Mouse (Mus musculus) megakaryocyte, embryonic 14.5 days (primary cell): Measurements from ENCODE around the gene Rps13. TPM values are rescaled to one million over a fixed set of nuclear protein-coding genes. Genes with fewer than 3 reads are reported as not detected.

Source experiments
- H3K27me3 ChIP-seq: replicated peaks from 2 replicates; pipeline ENCODE3; 2012; ENCODE audit warnings: inconsistent platforms
- H3K36me3 ChIP-seq: replicated peaks from 2 replicates; pipeline ENCODE3; 2012; ENCODE audit warnings: low read length, inconsistent platforms, mixed read lengths
- H3K4me1 ChIP-seq: 2 replicates; pipeline ENCODE4 v1.6.1; 2012; ENCODE audit warnings: inconsistent platforms
- H3K4me3 ChIP-seq: replicated peaks from 2 replicates; pipeline ENCODE3; 2012; ENCODE audit warnings: moderate library complexity, mild to moderate bottlenecking, inconsistent platforms
- H3K9me3 ChIP-seq: 2 replicates; pipeline ENCODE4 v1.6.1; 2012; ENCODE audit warnings: inconsistent platforms
- FLI1 ChIP-seq: IDR thresholded peaks from 2 replicates; pipeline ENCODE4 v1.6.1; 2012; ENCODE audit warnings: low read length, inconsistent platforms, mixed read lengths
- GATA1 ChIP-seq: IDR thresholded peaks from 3 replicates; pipeline ENCODE4 v1.6.1; 2012; ENCODE audit warnings: mixed read lengths, low read length, inconsistent platforms, borderline replicate concordance
- polyA plus RNA-seq: library from polyadenylated mRNA; stranded (reverse); fragments of >175 nt; gene quantifications from 2 replicates; pipeline ENCODE4 v1.2.3, GENCODE M21; 2012; ENCODE audit warnings: low replicate concordance; ENCODE audit not compliant: insufficient read depth

The Rps13 gene
- polyA plus RNA-seq, 1 experiment: 3,321 TPM

- Histone ChIP-seq H3K4me3 (no peak overlapping the region), H3K27me3 (peaks cover 31% of the 10 kb centered on the region), H3K36me3 (no peaks in the 10 kb centered on the region), H3K4me1 (peaks cover 10% of the 10 kb centered on the region; the same call in 1 of the 2 replicates), H3K9me3 (no peaks in the 10 kb centered on the region)
- no peak for TF ChIP-seq GATA1
- no peak for TF ChIP-seq FLI1
Measured at GRCm38 (mm10) chr7:116298389-116298788, 35.6 kb downstream of the Rps13 start.

DNA sequence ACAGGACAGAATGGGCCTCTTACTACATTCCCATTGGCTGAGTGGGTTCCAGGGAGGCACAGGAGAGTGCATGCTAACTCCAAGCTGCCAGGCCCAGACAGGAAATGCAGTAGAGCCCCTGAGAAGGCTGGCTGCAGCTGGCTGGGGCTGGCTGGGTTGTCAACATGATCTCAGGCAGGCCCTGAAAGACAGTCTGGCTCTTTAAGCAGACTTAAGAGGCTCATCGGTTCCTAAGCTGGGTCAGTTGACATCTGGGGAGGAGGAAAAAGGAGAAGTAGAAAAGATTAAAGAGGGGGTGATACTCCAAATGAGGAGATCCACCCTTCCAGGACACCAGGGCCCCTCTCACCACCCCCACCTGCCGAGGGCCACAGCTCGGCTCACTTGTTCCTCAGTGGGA lies 39.0 kb downstream of the Rps13 start:
- Histone ChIP-seq H3K9me3 (no peaks in the 10 kb centered on the region), H3K36me3 (no peaks in the 10 kb centered on the region), H3K4me3 (no peak overlapping the region), H3K27me3 (peaks cover 30% of the 10 kb centered on the region), H3K4me1 (peaks cover 10% of the 10 kb centered on the region; the same call in 1 of the 2 replicates)
- TF ChIP-seq FLI1: no peak
- TF ChIP-seq GATA1: no peak

DNA sequence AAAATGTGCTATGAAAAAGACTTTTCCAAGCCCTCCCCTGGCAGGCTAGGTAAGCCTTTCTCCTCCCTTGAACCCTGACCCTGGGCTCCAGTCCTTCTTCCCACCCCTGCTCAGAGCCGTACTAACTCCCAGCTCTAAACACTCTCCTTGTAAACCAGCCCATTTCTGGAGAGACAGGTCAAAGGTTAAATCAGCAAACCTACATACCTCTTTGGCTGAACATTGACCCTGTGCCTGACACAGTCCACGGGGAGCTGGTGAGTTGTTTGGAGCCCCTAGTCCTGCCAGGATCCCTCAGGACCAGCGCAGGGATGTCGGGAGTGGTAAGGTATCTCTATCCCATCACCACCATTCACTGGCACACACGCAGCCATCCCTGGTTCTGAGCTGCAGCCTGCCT lies 41.6 kb downstream of the Rps13 start:
- peaks cover 10% of the 10 kb centered on the region; the same call in 1 of the 2 replicates for H3K4me1 ChIP-seq
- no peaks in the 10 kb centered on the region for H3K9me3 ChIP-seq
- no peak for TF ChIP-seq FLI1
- TF ChIP-seq GATA1: no peak
- no peaks in the 10 kb centered on the region for H3K36me3 ChIP-seq
- H3K27me3 ChIP-seq: peaks cover 21% of the 10 kb centered on the region
- no peak overlapping the region for H3K4me3 ChIP-seq

DNA sequence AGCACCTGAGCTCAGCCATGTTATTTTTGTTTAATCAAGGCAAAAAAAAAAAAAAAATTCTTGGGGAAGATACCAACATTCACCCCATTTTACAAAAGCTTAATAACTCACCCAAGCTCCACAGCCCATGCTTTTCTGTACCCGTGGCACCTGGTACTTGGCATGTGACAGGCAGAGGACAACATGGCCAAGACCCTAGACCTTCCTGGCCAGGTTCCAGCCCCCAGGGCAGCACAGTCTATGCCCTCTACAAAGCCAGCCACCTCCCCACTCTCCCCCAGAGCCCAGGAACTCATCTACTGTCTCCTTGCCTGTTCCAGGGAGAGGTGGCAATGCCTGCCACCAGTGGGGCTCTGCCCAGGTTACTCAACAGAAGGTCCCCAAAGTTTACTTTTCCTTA lies 43.4 kb downstream of the Rps13 start:
- Histone ChIP-seq H3K4me3 (no peak overlapping the region), H3K36me3 (no peaks in the 10 kb centered on the region), H3K9me3 (no peaks in the 10 kb centered on the region), H3K27me3 (peaks cover 30% of the 10 kb centered on the region), H3K4me1 (peaks cover 10% of the 10 kb centered on the region; the same call in 1 of the 2 replicates)
- TF ChIP-seq GATA1 (no peak), FLI1 (no peak)

DNA sequence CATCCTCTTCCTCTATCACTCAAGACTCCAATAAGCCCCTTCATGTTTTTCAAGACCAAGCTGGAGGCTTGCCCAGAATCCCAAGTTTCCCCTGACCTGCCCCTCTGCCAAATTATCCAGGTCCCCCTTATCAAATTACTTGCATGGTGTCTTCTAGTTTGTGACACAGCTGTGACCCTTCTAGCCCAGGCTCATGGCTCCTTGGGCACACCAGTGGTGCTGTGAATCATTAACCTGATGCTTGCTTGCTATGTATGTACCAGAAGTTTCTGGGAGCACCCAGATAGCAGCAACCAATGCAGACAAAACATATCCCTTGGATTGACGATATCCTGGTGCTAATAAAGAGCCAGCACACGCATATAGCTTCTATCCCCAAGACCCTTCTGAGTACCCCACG lies 45.0 kb downstream of the Rps13 start:
- TF ChIP-seq FLI1 (no peak), GATA1 (no peak)
- no peaks in the 10 kb centered on the region for H3K4me1 ChIP-seq
- H3K27me3 ChIP-seq: peaks cover 35% of the 10 kb centered on the region
- H3K9me3 ChIP-seq: no peaks in the 10 kb centered on the region
- no peak overlapping the region for H3K4me3 ChIP-seq
- no peaks in the 10 kb centered on the region for H3K36me3 ChIP-seq

DNA sequence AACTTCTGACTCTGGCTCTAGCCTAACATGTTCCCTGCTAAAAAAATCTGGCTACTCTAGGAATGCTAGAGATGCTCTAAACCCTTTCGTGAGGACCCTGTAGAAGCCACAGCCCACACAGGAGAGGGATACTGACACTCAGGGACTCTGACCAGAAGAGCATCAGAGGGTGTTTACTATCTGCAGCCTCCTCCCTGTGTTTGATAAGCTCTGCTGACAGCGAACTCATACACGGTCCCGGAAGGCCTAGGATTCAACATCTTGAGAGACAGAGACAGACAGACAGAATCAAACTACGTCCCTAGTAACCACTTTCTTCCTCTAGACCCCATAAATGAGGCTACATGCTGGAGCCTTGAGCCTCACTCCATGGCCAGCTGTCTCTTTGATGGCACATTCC lies 46.0 kb downstream of the Rps13 start:
- no peak for TF ChIP-seq GATA1
- no peak for TF ChIP-seq FLI1
- Histone ChIP-seq H3K4me3 (no peak overlapping the region), H3K27me3 (peaks cover 36% of the 10 kb centered on the region), H3K9me3 (no peaks in the 10 kb centered on the region), H3K4me1 (no peaks in the 10 kb centered on the region), H3K36me3 (no peaks in the 10 kb centered on the region)

- H3K4me1 ChIP-seq: no peaks in the 10 kb centered on the region
Measured at GRCm38 (mm10) chr7:116286611-116287355, 47.2 kb downstream of the Rps13 start.

GRCm38 (mm10) chr7:116286173-116286572 lies 47.8 kb downstream of the Rps13 start:
- TF ChIP-seq FLI1: no peak
- no peak for TF ChIP-seq GATA1
- Histone ChIP-seq H3K27me3 (peaks cover 34% of the 10 kb centered on the region), H3K4me3 (no peak overlapping the region), H3K9me3 (no peaks in the 10 kb centered on the region), H3K4me1 (no peaks in the 10 kb centered on the region), H3K36me3 (no peaks in the 10 kb centered on the region)

More at GRCm38 (mm10) chr7:116286611-116287355, 47.2 kb downstream of the Rps13 start:
- Histone ChIP-seq H3K36me3 (no peaks in the 10 kb centered on the region), H3K4me3 (no peak overlapping the region), H3K27me3 (peaks cover 32% of the 10 kb centered on the region), H3K9me3 (no peaks in the 10 kb centered on the region)
- no peak for TF ChIP-seq GATA1
- no peak for TF ChIP-seq FLI1

GRCm38 (mm10) chr7:116285216-116285615 lies 48.8 kb downstream of the Rps13 start:
- H3K27me3 ChIP-seq: peaks cover 35% of the 10 kb centered on the region
- no peaks in the 10 kb centered on the region for H3K36me3 ChIP-seq
- H3K9me3 ChIP-seq: no peaks in the 10 kb centered on the region
- TF ChIP-seq FLI1 (no peak), GATA1 (no peak)
- no peak overlapping the region for H3K4me3 ChIP-seq
- no peaks in the 10 kb centered on the region for H3K4me1 ChIP-seq

DNA sequence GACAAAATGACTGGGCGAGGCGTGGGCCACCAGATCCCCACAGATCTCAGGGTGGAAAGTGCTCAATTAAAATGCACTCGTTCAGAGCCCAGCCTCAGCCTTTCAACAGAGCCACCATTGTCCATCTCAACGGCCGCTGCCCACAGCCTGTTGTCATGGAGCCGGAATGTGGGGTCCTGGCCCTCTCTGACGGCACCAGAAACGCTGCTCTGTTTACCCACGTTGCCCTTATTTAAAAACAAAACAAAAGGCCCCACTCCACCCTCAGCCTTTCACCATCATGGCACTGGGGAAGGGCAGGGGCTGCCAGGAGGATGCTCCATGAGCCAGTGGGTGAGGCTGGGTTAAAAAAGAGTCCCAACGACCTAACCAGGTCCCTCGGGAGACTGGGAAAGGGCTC lies 51.2 kb downstream of the Rps13 start:
- no peak for TF ChIP-seq GATA1
- TF ChIP-seq FLI1: no peak
- Histone ChIP-seq H3K36me3 (no peaks in the 10 kb centered on the region), H3K4me3 (no peak overlapping the region), H3K9me3 (no peaks in the 10 kb centered on the region), H3K4me1 (no peaks in the 10 kb centered on the region), H3K27me3 (peaks cover 43% of the 10 kb centered on the region)

Other genes starting within 250 kb of the Rps13 start
- 0.82 TPM in 1 of 2 replicates, not detected in the other for gene Gm4353, start 249.6 kb downstream of the Rps13 start, polyA plus RNA-seq
- 0.87 and 1.3 TPM in 2 replicates for gene Plekha7, start 25.8 kb downstream of the Rps13 start, polyA plus RNA-seq
- not detected in 2 replicates for gene Pik3c2a, start 109.3 kb upstream of the Rps13 start, polyA plus RNA-seq
- gene Nucb2, start 170.2 kb upstream of the Rps13 start, polyA plus RNA-seq: 2.8 TPM in 1 of 2 replicates, not detected in the other